Mouse (Mus musculus) kidney, adult 18-20 months (tissue): ENCODE data around the gene Ccdc153.
A peak's percentile ranks its signal among the peaks of the same experiment; 100 is the strongest.

Experiments used
- DNase-seq: peaks from one replicate; pipeline ENCODE4 v3.0.0; 2021

Ccdc153 gene

GRCm38 (mm10) chr9:44240399-44240798 is at the start of gene Ccdc153:
Gene Ccdc153 (plus strand): TSS chr9:44240676.
- no peak for DNase-seq

- no peak for DNase-seq
Measured at GRCm38 (mm10) chr9:44191166-44191565, 49.3 kb upstream of the Ccdc153 start.

- DNase-seq: no peak
Measured at GRCm38 (mm10) chr9:44192312-44192711, 48.2 kb upstream of the Ccdc153 start.

GRCm38 (mm10) chr9:44192794-44193193 is 47.7 kb upstream of the Ccdc153 start:
- DNase-seq: no peak

- DNase-seq: no peak
Measured at GRCm38 (mm10) chr9:44194000-44194399, 46.5 kb upstream of the Ccdc153 start.

GRCm38 (mm10) chr9:44196354-44196753 is 44.1 kb upstream of the Ccdc153 start:
- DNase-seq: no peak

- no peak for DNase-seq
Measured at GRCm38 (mm10) chr9:44199166-44199565, 41.3 kb upstream of the Ccdc153 start.

- no peak for DNase-seq
Measured at GRCm38 (mm10) chr9:44199580-44199979, 40.9 kb upstream of the Ccdc153 start.

- DNase-seq: no peak
Measured at GRCm38 (mm10) chr9:44200458-44200857, 40.0 kb upstream of the Ccdc153 start.

GRCm38 (mm10) chr9:44207840-44208239 is 32.6 kb upstream of the Ccdc153 start:
- DNase-seq: no peak

GRCm38 (mm10) chr9:44209416-44209815 is 31.1 kb upstream of the Ccdc153 start:
- DNase-seq: no peak

GRCm38 (mm10) chr9:44212406-44212805 is 28.1 kb upstream of the Ccdc153 start:
- DNase-seq: no peak

- no peak for DNase-seq
Measured at GRCm38 (mm10) chr9:44213538-44213937, 26.9 kb upstream of the Ccdc153 start.

- no peak for DNase-seq
Measured at GRCm38 (mm10) chr9:44225993-44226392, 14.5 kb upstream of the Ccdc153 start.

GRCm38 (mm10) chr9:44231609-44232008 is 8.9 kb upstream of the Ccdc153 start:
- no peak for DNase-seq

GRCm38 (mm10) chr9:44233021-44233801 is 7.3 kb upstream of the Ccdc153 start:
- peak; percentile 45 for DNase-seq

- peak; percentile 99 for DNase-seq
Measured at GRCm38 (mm10) chr9:44233802-44234478, 6.5 kb upstream of the Ccdc153 start, which contains the start of gene Cbl. Gene Cbl (minus strand): TSS chr9:44234049.

- DNase-seq: peak; percentile 61
Measured at GRCm38 (mm10) chr9:44234479-44235427, 5.7 kb upstream of the Ccdc153 start.

GRCm38 (mm10) chr9:44236601-44237000 is 3.9 kb upstream of the Ccdc153 start:
- DNase-seq: no peak

GRCm38 (mm10) chr9:44237128-44237527 is 3.3 kb upstream of the Ccdc153 start:
- peak; percentile 51 for DNase-seq

- DNase-seq: no peak
Measured at GRCm38 (mm10) chr9:44238501-44239190, 1.8 kb upstream of the Ccdc153 start.

GRCm38 (mm10) chr9:44239447-44239846 is 1.0 kb upstream of the Ccdc153 start:
- DNase-seq: peak; percentile 51
